Mouse (Mus musculus) olfactory bulb, adult 2 months (tissue): Measurements from ENCODE around the gene Lyst.

Source experiments
- CTCF ChIP-seq: fragments of 200-500 bp; IDR thresholded peaks from 2 replicates; pipeline ENCODE4 v1.5.1; 2012; ENCODE audit warnings: low read depth, mild to moderate bottlenecking, low read length, moderate library complexity; ENCODE audit not compliant: insufficient read depth
- POLR2A ChIP-seq: fragments of 200-500 bp; IDR thresholded peaks from 2 replicates; pipeline ENCODE4 v1.6.1; 2012; ENCODE audit warnings: mild to moderate bottlenecking, low read depth, low read length, moderate library complexity; ENCODE audit not compliant: insufficient read depth

DNA sequence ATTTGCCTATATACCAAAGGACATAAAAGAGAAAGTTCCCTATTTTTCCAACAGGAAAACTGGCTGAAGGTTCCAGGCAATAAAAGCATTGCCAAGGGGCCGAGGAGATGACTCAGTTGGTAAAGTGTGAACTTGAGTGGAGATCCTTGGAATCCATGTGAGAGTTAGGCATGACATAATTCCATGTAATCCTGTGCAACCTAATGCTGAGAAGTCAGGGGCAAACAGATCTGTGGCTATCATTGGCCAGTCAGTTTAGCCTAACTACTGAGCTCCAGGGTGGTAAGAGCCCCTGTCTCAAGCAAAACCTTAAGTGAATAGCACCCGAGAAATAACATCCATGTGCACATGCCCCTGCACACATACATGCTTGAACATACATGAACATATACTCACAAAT, 17.3 kb upstream of the Lyst start:
- TF ChIP-seq CTCF (no peak), POLR2A (no peak)
